Mouse (Mus musculus) hindbrain, embryonic 14.5 days (tissue): ENCODE data around the gene Bpifb6. TPM values are rescaled to one million over a fixed set of nuclear protein-coding genes. Genes with fewer than 3 reads are reported as not detected.

Source experiments
- ATAC-seq: fragments of 200-750 bp; cut with Nextera tagmentation; 2 replicates; pipeline ENCODE4 v1.8.0; 2017; ENCODE audit warnings: moderate number of reproducible peaks, mild to moderate bottlenecking, moderate TSS enrichment, moderate library complexity; ENCODE audit not compliant: low FRiP score
- DNase-seq: peaks from one replicate; pipeline ENCODE4 v3.0.0-alpha.2; 2015; ENCODE audit warnings: low spot score
- H3K27ac ChIP-seq: fragments of 300-500 bp; sonication (generic); 2 replicates; pipeline ENCODE4 v1.5.1; 2014; ENCODE audit warnings: mild to moderate bottlenecking, moderate library complexity
- H3K27me3 ChIP-seq: fragments of 300-500 bp; sonication (generic); 2 replicates; pipeline ENCODE4 v1.6.1; 2014; ENCODE audit warnings: mild to moderate bottlenecking, low read length, mixed read lengths; ENCODE audit not compliant: control insufficient read depth, insufficient read depth
- H3K36me3 ChIP-seq: fragments of 300-500 bp; sonication (generic); replicated peaks from 2 replicates; pipeline ENCODE4 v1.6.1; 2014; ENCODE audit not compliant: control insufficient read depth, insufficient read depth
- H3K4me1 ChIP-seq: fragments of 300-500 bp; sonication (generic); replicated peaks from 2 replicates; pipeline ENCODE4 v1.6.1; 2014; ENCODE audit warnings: antibody characterized with exemption, low read length, mixed read lengths; ENCODE audit not compliant: control insufficient read depth, insufficient read depth
- H3K4me2 ChIP-seq: fragments of 300-500 bp; sonication (generic); replicated peaks from 2 replicates; pipeline ENCODE4 v1.6.1; 2014; ENCODE audit warnings: mild to moderate bottlenecking, moderate library complexity
- H3K4me3 ChIP-seq: fragments of 300-500 bp; sonication (generic); replicated peaks from 2 replicates; pipeline ENCODE4 v1.5.1; 2014; ENCODE audit warnings: mild to moderate bottlenecking, low read length
- H3K9ac ChIP-seq: fragments of 300-500 bp; sonication (generic); 2 replicates; pipeline ENCODE4 v1.6.1; 2014
- H3K9me3 ChIP-seq: fragments of 300-500 bp; sonication (generic); 2 replicates; pipeline ENCODE4 v1.6.1; 2016; ENCODE audit warnings: low read length; ENCODE audit not compliant: control insufficient read depth
- WGBS: fragments of 180-500 bp; shearing (Covaris S2); extraction: QIAGEN DNeasy Blood & Tissue Kit; methylation state at CpG from one replicate; pipeline ENCODE4 v1.1.7; 2014; 5-methylcytosine and 5-hydroxymethylcytosine counted together
- polyA plus RNA-seq: library from polyadenylated mRNA; unstranded; fragments of >200 nt; fragmentation: Nextera tagmentation; extraction: Ambion mirVana; gene quantifications from 2 replicates; pipeline ENCODE4 v1.2.1, GENCODE M21; 2014

Gene Bpifb6
- polyA plus RNA-seq, 1 experiment from 2014 or later, result not detected

DNA sequence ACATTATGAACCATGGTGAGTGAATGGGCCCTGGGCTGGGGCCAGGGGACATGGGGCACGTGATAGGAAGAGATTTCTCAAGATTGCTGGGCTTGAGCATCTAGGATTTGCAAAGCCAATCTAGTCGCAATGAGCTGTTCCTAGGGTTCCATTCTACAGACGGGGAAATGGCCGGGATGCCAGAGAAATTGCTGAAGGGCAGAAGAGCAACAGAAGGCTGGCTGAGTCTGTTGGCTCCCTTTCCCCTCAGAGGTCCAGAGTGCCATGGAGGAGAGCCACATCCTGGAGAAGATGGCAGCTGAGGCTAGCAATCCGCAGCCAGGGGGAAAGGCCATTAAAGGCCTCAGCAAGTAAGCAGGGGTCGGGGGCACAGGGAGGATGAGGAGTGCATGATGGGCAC lies 2.5 kb downstream of the Bpifb6 start:
- no peaks in the 10 kb centered on the region for H3K36me3 ChIP-seq
- no peak overlapping the region for H3K27ac ChIP-seq
- no peak overlapping the region for H3K4me3 ChIP-seq
- no peak for ATAC-seq
- no peaks in the 10 kb centered on the region for H3K4me1 ChIP-seq
- DNase-seq, result no peak
- no peaks in the 10 kb centered on the region for H3K27me3 ChIP-seq
- no peaks in the 10 kb centered on the region for H3K9me3 ChIP-seq
- 82% methylated on average over 6 of the region's 6 CpGs for WGBS
- no peak overlapping the region for H3K4me2 ChIP-seq
- no peak overlapping the region for H3K9ac ChIP-seq

DNA sequence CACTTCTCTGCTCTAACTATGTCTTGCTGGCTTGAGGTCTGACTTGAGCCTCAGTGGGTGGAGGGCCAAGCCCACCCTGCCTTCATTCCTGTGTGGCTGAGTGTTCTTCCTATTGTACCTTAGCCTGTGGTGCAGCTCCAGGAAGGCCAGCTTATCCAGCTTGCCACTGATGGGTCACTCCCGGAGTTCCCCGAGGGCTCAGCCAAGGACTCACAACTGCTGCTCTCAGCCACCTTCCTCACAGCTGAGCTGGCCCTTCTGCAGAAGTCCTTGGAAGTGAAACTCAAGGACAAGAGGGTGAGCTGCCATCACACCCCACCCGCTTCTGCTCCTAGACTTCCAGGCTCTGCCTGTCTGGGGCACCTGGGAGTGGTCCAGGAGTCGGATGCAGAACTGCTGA lies 6.4 kb downstream of the Bpifb6 start:
- no peaks in the 10 kb centered on the region for H3K36me3 ChIP-seq
- H3K9ac ChIP-seq, result no peak overlapping the region
- no peak overlapping the region for H3K4me2 ChIP-seq
- H3K4me1 ChIP-seq, result no peaks in the 10 kb centered on the region
- no peaks in the 10 kb centered on the region for H3K27me3 ChIP-seq
- WGBS, result 92% methylated on average over 4 of the region's 4 CpGs
- ATAC-seq, result no peak
- no peak overlapping the region for H3K4me3 ChIP-seq
- no peak overlapping the region for H3K27ac ChIP-seq
- no peaks in the 10 kb centered on the region for H3K9me3 ChIP-seq
- DNase-seq, result no peak

DNA sequence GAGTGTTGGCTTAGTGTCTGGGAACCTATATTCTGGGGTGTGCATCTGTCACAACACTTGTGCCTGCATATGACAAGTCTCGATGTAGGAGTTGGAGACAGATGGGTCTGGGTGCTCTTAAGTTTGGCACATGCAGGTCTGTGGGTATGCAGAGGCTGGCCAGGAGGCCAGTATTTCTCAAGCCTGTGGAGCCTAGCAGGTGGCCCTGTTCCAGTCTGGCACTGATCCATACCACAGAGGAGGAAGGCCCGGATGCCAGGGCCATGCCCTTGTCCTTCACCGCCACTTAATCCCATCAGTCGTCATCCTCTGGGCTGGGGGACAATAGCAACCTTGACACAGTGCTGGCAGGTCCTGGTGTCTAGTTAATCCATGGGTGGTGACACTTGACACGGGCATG lies 14.0 kb downstream of the Bpifb6 start:
- DNase-seq, result no peak
- Histone ChIP-seq H3K27ac (no peak overlapping the region), H3K9me3 (no peaks in the 10 kb centered on the region), H3K4me3 (no peak overlapping the region), H3K27me3 (no peaks in the 10 kb centered on the region), H3K36me3 (no peaks in the 10 kb centered on the region), H3K9ac (no peak overlapping the region), H3K4me1 (no peaks in the 10 kb centered on the region), H3K4me2 (no peak overlapping the region)
- ATAC-seq, result no peak
- WGBS, result 67% methylated on average over 5 of the region's 5 CpGs

DNA sequence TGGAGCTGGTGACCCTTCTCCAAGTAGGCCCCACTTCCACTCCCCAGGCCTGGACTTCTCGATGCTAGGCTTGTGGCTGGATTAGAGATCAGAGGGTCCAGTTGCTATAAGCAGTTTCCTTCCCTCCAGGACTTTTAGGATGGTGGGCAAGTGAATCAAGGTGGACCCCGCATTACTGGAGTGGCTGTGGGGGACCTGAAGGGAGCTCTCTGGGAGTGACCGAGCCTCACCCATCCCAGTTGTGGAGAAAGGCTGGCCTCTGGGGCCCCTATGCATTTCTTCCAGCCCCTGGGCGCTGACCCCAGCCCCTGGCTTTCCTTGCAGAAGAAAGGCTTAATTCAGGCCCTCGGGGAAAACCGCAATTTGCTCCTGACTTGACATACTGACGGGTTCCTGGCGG lies 17.7 kb downstream of the Bpifb6 start, which contains the start of gene Bpifb3:
Bpifb3 (plus strand) TSS at position 301 of the 400 bp plus-strand sequence.
- no peak within 1 kb of the TSS for H3K27ac ChIP-seq
- H3K4me3 ChIP-seq, result no peak within 1 kb of the TSS
- no peaks in the 10 kb centered on the region for H3K36me3 ChIP-seq
- no peaks in the 10 kb centered on the region for H3K9me3 ChIP-seq
- H3K4me2 ChIP-seq, result no peak within 1 kb of the TSS
- no peaks in the 10 kb centered on the region for H3K27me3 ChIP-seq
- DNase-seq, result no peak
- no peak for ATAC-seq
- no peaks in the 10 kb centered on the region for H3K4me1 ChIP-seq
- no peak within 1 kb of the TSS for H3K9ac ChIP-seq
- 66% methylated on average over 8 of the region's 8 CpGs for WGBS

DNA sequence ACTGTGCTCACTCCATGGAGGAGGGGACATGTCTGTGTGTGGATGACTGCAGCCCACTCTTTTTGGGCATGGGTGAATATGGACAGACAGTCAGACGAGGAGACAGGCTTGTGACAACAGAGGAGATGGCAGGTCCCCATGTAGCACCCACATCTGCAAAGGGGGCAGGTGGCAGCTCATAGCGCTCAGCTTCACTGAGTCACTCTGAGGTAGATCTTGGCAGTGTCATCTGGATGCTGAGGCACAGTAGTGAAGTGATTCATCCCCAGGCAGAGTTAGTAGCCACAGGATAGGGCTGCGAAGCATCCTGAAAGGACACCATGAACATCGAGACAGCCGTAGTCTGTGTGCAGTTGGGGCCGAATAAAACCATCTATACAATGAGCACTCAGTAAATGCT lies 21.1 kb downstream of the Bpifb6 start:
- Histone ChIP-seq H3K9me3 (no peaks in the 10 kb centered on the region), H3K36me3 (no peaks in the 10 kb centered on the region), H3K4me2 (no peak overlapping the region), H3K27me3 (no peaks in the 10 kb centered on the region), H3K4me1 (no peaks in the 10 kb centered on the region), H3K4me3 (no peak overlapping the region), H3K9ac (no peak overlapping the region), H3K27ac (no peak overlapping the region)
- 90% methylated on average over 6 of the region's 6 CpGs for WGBS
- DNase-seq, result no peak
- no peak for ATAC-seq

DNA sequence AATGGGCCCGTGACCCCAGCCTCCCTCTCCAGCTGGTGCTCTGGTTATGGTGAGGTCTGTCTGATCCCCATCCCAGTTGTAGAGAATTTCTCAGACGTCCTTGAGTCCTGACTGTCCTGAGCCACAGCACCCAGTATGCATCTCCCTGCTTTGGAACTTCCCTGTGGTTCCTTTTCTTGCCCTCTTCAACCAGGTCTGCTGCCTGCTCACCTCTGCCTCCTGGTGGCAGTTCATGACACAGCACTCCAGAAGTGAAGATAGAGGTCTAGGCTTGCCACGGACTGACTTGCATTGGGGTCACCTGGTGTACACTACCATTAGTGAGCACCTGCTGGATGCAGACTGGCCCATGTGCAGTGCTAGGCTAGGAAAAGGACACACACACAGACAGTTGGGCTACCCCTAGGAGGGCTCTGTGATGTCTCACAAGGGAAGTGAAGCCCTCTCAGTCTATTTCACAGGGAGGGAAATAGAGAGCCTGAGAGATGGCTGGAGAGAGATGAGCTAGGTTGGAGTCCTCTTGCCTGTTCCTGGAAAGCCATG lies 29.8 kb downstream of the Bpifb6 start:
- ATAC-seq, result no peak
- no peak overlapping the region for H3K27ac ChIP-seq

DNA sequence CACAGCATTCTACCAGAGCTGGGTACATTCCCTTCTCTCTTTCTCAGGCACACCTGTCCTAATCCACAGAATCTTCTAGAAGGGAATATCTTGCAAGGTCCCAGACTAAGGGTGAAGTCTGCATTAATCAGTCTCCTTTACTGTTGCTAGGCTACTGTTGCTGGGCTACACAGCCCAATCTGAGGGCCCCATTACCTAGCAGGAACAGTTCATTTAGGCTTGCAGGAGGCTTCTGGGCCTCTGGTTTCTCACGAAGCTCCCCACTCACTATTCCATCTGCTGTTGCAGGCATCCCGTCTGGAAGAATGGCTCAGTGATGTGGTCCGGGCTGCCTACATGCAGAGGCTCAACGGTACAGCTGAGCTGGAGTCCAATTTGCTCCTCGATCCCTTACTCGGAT lies 30.9 kb downstream of the Bpifb6 start:
- Histone ChIP-seq H3K4me1 (peaks cover 7% of the 10 kb centered on the region), H3K27me3 (no peaks in the 10 kb centered on the region), H3K9ac (no peak overlapping the region), H3K27ac (no peak overlapping the region), H3K4me3 (no peak overlapping the region), H3K36me3 (no peaks in the 10 kb centered on the region), H3K4me2 (no peak overlapping the region), H3K9me3 (no peaks in the 10 kb centered on the region)
- DNase-seq (no peak), ATAC-seq (0 out of 2 replicates have a peak, but pooled peaks have one; percentile 59)
- WGBS, result 46% methylated on average over 6 of the region's 6 CpGs

More for the DNA sequence above, 29.8 kb downstream of the Bpifb6 start:
- Histone ChIP-seq H3K9ac (no peak overlapping the region), H3K36me3 (no peaks in the 10 kb centered on the region), H3K4me3 (no peak overlapping the region), H3K9me3 (no peaks in the 10 kb centered on the region), H3K27me3 (no peaks in the 10 kb centered on the region), H3K4me1 (peaks cover 7% of the 10 kb centered on the region), H3K4me2 (no peak overlapping the region)
- WGBS, result 41% methylated on average over 3 of the region's 3 CpGs
- peak; percentile 63 for DNase-seq

DNA sequence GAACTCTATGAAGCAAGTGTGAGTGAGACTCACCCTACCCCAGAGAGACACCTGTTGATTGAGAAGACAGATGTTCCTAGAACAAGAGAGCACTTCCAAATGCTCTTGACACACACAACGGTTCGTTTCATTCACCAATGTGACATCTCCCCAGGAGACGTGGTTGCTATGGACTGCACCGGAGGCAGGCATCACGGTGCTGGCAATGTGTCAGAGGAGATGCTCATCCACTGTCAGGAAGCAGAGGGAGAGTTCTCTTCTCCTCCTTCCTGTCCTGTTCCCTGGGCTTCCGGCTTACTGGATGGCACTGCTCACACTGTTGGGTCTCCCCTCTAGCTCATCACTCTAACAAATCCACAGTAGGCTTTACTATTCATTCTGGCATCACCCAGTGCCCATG lies 33.1 kb downstream of the Bpifb6 start:
- no peak overlapping the region for H3K27ac ChIP-seq
- no peak overlapping the region for H3K9ac ChIP-seq
- DNase-seq (no peak), ATAC-seq (no peak)
- peaks cover 7% of the 10 kb centered on the region for H3K4me1 ChIP-seq
- 51% methylated on average over 6 of the region's 6 CpGs for WGBS
- no peak overlapping the region for H3K4me2 ChIP-seq
- H3K4me3 ChIP-seq, result no peak overlapping the region
- no peaks in the 10 kb centered on the region for H3K9me3 ChIP-seq
- H3K36me3 ChIP-seq, result no peaks in the 10 kb centered on the region
- no peaks in the 10 kb centered on the region for H3K27me3 ChIP-seq

DNA sequence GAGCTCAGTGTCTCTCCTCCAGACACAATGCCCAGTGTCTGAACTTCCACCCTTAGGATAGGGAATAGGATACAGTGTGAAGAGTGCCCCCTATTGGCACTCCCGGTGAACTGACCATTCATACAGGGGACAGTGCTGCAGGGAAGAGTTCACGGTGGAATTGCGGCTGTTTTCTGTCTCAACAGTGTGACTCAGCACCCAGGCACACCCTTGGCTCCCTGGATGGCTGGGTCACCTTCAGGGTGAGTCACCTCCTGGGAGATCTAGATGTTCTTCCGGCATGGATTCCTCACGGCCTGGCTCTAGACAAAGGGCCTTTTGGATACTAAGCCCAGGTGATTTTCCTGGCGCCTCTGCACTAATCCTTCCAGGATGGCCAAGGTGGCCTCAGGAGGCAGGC lies 35.2 kb downstream of the Bpifb6 start:
- Histone ChIP-seq H3K4me3 (no peak overlapping the region), H3K4me2 (no peak overlapping the region), H3K27me3 (no peaks in the 10 kb centered on the region), H3K36me3 (no peaks in the 10 kb centered on the region), H3K9ac (no peak overlapping the region), H3K4me1 (peaks cover 7% of the 10 kb centered on the region), H3K27ac (no peak overlapping the region), H3K9me3 (no peaks in the 10 kb centered on the region)
- WGBS, result 94% methylated on average over 6 of the region's 6 CpGs
- no peak for DNase-seq
- ATAC-seq, result no peak

DNA sequence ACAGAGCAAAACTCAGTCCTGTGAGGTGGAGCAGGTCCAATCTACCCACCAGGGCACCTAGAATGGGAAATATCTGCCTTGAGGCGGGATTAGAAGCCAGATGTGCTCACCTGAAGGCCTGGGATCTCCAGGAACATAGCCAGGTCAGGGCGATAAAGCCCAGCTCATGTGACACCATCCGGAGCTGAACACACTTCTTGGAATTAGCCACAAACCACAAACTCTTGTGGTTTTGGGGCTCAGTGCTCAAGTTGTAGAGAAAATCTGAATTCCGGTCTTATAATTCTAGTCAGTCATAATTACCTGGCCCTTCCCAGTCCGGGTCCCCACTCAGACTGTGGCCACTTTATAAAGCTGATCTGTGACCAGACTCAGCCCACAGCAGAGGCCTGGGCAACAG lies 37.7 kb downstream of the Bpifb6 start, which contains the start of gene Bpifb4:
Bpifb4 (plus strand) TSS at position 370 of the 400 bp plus-strand sequence.
- Histone ChIP-seq H3K27me3 (no peaks in the 10 kb centered on the region), H3K27ac (no peak within 1 kb of the TSS), H3K36me3 (no peaks in the 10 kb centered on the region), H3K9ac (no peak within 1 kb of the TSS), H3K4me1 (no peaks in the 10 kb centered on the region), H3K9me3 (no peaks in the 10 kb centered on the region), H3K4me2 (no peak within 1 kb of the TSS), H3K4me3 (no peak within 1 kb of the TSS)
- 93% methylated on average over 5 of the region's 5 CpGs for WGBS
- ATAC-seq (no peak), DNase-seq (no peak)
